Mouse (Mus musculus) pancreas, adult 10 weeks (tissue): Measurements from ENCODE around the gene Gm5728. TPM values are rescaled to one million over a fixed set of nuclear protein-coding genes. Genes with fewer than 3 reads are reported as not detected.

ENCODE experiments used
- polyA plus RNA-seq: library from polyadenylated mRNA; stranded (reverse); fragments of 350-450 nt; fragmentation: Illumina TruSeq; extraction: RNeasy Lipid Tissue Mini Kit (QIAGEN cat#74804); gene quantifications from one replicate; pipeline ENCODE4 v1.2.3, GENCODE M21; 2015; ENCODE audit warnings: low read depth, low replicate concordance; ENCODE audit not compliant: insufficient read depth

Gene Gm5728
- not detected for polyA plus RNA-seq

DNA sequence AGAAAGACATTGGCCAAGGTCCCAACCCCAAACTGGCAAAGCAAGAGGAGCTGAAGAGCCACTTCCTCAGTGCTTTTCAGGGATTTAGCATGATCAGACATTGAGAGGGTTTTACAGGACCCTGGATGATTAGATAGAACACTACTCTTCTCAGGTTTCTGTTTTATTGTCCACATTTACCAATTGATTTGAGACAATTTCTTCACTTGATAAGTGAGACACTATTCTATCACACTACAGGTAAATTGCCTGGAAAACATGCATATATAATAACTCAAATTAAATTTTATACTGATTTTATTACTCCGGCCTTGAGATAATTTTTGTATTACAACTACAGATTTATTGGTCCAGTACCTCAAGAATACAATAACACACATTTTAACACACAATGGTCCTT, at the start of gene Gm5728:
Gene Gm5728 (minus strand): TSS at position 101 of the 400 bp plus-strand sequence.

DNA sequence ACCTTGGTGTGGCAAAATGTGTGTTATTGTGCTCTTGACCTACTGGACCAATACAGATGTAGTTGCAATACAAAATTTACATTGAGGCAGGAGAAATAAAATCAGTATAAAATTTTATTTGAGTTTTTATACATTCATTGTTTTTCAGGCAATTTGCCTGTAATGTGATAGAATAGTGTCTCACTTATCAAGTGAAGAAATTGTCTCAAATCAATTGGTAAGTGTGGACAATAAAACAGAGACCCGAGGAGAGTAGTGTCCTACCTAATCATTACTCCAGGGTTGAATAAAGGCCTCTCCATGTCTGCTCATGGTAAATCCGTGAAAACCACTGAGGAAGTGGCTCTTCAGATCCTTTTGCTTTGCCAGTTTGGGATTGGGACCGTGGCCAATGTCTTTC, 42.4 kb upstream of the Gm5728 start, which contains the start of gene Vmn1r100:
Gene Vmn1r100 (plus strand): TSS at position 301 of the 400 bp plus-strand sequence.

DNA sequence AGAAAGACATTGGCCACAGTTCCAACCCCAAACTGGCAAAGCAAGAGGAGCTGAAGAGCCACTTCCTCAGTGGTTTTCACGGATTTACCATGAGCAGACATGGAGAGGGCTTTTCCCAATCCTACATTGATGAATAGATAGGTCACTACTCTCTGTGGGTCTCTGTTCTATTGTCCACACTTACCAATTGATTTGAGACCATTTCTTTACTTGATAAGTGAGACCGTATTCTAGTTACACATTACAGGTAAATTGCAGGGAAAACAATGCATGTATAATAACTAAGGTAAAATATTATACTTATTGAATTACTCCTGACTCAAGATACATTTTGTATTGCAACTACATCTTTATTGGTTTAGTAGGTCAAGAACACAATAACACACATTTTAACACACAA, 41.2 kb downstream of the Gm5728 start, which contains the start of gene Gm4133:
Gene Gm4133 (minus strand): TSS at position 101 of the 400 bp plus-strand sequence.

Other genes starting within 250 kb of the Gm5728 start
- gene Vmn1r93, start 236.3 kb downstream of the Gm5728 start, polyA plus RNA-seq = not detected
- gene Vmn1r94, start 207.0 kb downstream of the Gm5728 start, polyA plus RNA-seq = not detected
- gene Vmn1r95, start 181.7 kb downstream of the Gm5728 start, polyA plus RNA-seq = not detected
- gene Gm6164, start 169.8 kb downstream of the Gm5728 start, polyA plus RNA-seq = not detected
- gene Gm4498, start 141.6 kb downstream of the Gm5728 start, polyA plus RNA-seq = not detected
- gene Gm5890, start 112.6 kb downstream of the Gm5728 start, polyA plus RNA-seq = not detected
- not detected for gene Gm4133, start 41.3 kb downstream of the Gm5728 start, polyA plus RNA-seq
- gene Vmn1r100, start 42.5 kb upstream of the Gm5728 start, polyA plus RNA-seq = not detected
- not detected for gene Vmn1r101, start 67.2 kb upstream of the Gm5728 start, polyA plus RNA-seq
- gene Gm10670, start 99.5 kb upstream of the Gm5728 start, polyA plus RNA-seq = not detected
- not detected for gene Vmn1r103, start 135.1 kb upstream of the Gm5728 start, polyA plus RNA-seq
- not detected for gene Vmn1r104, start 158.4 kb upstream of the Gm5728 start, polyA plus RNA-seq
- not detected for gene Gm5726, start 170.3 kb upstream of the Gm5728 start, polyA plus RNA-seq
- gene Gm4141, start 200.8 kb upstream of the Gm5728 start, polyA plus RNA-seq = not detected
- not detected for gene Gm4513, start 223.6 kb upstream of the Gm5728 start, polyA plus RNA-seq